Mouse (Mus musculus) ES-Bruce4 (cell line): ENCODE results near the gene Tspan2.

ENCODE experiments used
- CTCF ChIP-seq: IDR thresholded peaks from one replicate; pipeline ENCODE4 v1.8.1; 2011; ENCODE audit warnings: low read depth, low read length
- POLR2A ChIP-seq: IDR thresholded peaks from one replicate; pipeline ENCODE4 v1.8.1; 2011; ENCODE audit warnings: low read length; ENCODE audit not compliant: insufficient read depth

- TF ChIP-seq CTCF (no peak), POLR2A (no peak)
These were observed 48.3 kb downstream of the Tspan2 start, which contains the start of gene Tshb for GRCm38 (mm10) chr3:102782618-102783017.
